Mouse (Mus musculus) cerebellum, postnatal 36 days (tissue): Measurements from ENCODE around the gene Polr2f.

ENCODE experiments used
- DNase-seq, 2 experiments: peaks; one replicate each; pipeline ENCODE4 v3.0.0; 2021 to 2022; ENCODE audit warnings: mixed read lengths in 2 of 2

The Polr2f gene

GRCm38 (mm10) chr15:79162822-79163221 is 22.0 kb downstream of the Polr2f start:
- no peak for DNase-seq

DNA sequence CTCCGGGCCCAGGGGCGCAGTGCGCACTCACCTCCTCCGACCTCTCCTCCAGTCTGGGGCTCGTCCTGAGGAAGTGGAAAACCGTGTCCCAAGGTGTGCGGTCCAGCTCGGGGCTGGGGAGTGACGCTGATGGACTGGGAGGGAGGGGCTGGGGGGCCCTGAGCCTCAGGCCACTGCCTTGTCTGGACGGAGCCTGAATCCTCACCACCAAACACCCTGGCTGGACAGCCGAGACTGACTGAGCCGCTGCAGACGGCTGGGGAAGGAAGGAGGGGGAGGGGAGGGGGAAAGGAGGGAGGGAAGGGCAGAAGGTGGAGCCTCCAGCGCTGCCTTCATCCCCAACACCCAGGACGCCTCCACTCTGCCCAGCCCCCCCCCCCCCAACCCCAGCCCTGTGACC is 23.4 kb downstream of the Polr2f start:
- DNase-seq: no peak

DNA sequence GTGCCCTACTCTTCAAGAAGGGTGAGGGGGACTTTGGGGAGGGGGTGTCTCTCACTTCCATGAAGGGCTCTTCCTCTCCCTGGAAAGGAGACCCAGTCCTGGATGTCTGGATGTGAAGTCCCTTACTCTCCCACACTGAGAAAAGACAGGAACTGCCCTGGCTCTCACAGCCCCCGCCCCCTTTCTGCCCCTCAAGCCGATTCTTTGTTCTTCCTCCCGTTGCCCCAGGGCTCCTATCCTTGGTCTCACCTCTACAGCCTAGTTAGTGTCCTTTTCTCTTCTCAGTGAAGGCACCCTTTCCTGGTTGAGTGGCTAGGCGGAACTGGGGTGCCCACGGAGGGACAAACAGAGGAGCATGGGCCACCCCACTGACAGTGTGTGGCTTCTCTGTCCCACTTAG is 24.3 kb downstream of the Polr2f start, which contains the start of gene Sox10:
Gene Sox10 (minus strand): TSS at position 101 of the 400 bp plus-strand sequence.
- no peak for DNase-seq

- DNase-seq: no peak
Measured at GRCm38 (mm10) chr15:79166712-79167111, 25.9 kb downstream of the Polr2f start.

GRCm38 (mm10) chr15:79176905-79177304 is 36.1 kb downstream of the Polr2f start:
- DNase-seq: no peak

DNA sequence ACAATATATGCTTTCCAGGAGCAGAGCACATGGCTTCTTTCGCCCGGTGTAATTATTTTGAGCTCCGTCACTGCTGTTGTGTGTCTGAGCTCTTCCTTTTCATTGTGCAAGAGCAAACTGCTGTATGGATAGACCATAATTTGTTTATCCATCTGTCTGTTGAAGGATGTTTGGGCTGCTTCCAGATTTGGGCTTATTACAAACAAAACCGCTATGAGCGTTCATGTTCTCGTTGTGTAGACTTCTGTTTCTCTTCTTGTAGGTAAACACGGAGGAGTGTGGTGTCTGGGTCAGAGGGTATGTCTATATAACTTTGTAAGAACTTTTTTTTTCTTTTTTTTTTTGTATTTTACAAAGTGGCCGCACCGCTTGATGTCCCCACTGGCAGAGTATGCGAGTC is 44.4 kb downstream of the Polr2f start:
- DNase-seq: no peak

GRCm38 (mm10) chr15:79187819-79188218 is 47.0 kb downstream of the Polr2f start:
- DNase-seq: no peak

- DNase-seq: no peak
Measured at GRCm38 (mm10) chr15:79191426-79191825, 50.6 kb downstream of the Polr2f start.

DNA sequence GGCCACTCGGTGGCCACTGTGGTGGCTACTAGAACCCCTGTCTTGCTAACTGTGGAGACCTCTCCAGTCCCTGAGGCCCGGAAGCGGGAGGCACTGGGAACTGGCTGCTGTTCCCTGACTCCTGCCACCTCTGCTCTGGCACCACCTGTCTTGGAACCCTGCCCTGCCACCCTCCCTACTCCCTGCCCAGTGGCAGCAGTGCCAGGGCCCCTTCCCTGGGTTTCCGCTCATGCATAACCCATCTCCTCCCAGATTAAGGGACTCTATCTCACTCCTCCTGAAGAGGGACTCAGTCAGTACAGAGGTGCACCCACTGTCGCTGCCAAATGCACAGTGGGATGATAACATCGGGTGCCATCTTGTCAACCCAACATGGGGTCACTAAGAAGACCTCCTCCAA is 51.6 kb downstream of the Polr2f start:
- no peak for DNase-seq

- no peak for DNase-seq
Measured at GRCm38 (mm10) chr15:79192885-79193845, 52.4 kb downstream of the Polr2f start.

- DNase-seq: no peak
Measured at GRCm38 (mm10) chr15:79194048-79194447, 53.2 kb downstream of the Polr2f start.

DNA sequence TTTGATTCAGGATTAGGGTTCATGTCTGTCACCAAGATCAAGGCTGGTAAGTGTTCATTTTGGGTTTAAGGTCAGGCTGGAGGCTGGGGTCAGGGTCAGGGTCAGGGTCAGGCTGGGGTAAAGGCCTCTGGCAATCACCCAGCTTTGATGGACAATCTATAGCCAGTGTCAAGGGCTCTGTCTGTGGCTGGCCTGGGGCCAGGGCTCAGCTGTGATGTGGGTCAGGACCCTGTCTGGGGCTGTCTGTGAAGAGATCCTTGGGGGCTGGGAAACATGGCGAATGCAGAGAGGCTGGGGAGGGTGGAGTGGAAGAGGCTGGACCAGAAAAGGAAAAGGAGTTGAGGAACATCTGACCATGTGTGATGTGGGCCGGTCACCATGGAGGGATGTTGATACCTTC is 54.1 kb downstream of the Polr2f start:
- no peak for DNase-seq

DNA sequence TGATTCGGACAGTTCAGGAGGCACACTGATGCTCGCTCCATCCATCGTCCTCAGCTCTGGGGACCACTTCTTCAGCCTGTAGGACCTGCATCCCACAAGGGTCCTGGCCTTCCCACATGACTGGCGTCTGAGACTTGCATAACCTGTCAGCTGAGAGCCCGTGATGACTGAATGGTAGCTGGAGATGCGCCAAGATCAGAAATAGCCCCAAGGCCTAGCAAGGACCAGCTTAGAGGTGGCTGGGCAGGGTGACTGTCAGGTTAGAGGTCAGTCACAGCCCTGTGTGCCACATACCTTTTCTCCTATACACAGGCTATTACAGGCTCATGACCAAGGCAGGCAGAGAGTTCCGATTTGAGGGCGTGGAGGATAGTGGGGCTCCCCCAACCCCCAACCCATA is 54.7 kb downstream of the Polr2f start:
- no peak for DNase-seq

DNA sequence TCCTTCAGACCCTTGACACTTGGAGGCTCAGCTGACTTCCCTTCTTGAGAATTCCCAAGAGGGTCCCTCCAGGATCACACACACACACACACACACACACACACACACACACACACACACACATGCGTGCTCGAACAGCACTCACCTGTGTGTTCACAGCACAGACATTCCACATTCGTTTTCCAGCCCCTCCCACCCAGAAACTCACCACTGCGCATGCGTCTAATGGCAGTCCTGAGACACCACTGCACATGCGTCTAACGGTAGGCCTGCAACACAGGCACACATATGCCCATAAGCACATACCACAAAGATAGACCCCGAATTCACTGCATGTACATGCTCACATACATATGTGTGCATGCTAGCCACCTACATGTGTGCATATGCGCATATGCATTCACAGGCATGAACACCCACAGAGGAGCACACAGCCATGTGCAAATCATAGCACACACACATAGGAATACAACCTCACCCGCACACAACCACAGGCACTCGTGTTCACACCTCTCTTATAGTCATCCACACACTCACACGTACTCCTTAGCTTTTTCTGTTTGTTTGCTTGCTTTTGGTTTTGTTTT is 58.7 kb downstream of the Polr2f start:
- no peak for DNase-seq
